Mouse (Mus musculus) gastrocnemius, postnatal 25 days (tissue): ENCODE results near the gene Cdkl4. TPM values are rescaled to one million over a fixed set of nuclear protein-coding genes. Genes with fewer than 3 reads are reported as not detected.
"Not testable (repeated sequence)": the region's sequence is repeated elsewhere in the genome, so short reads cannot be mapped to it uniquely, and the experiment has no call there.

ENCODE experiments used
- DNase-seq: peaks from one replicate; pipeline ENCODE4 v3.0.0; 2022
- long read RNA-seq, 2 experiments: library from polyadenylated mRNA; stranded (forward); transcript quantifications; one replicate each; pipeline ENCODE4 v2.0.0; 2021
- total RNA-seq, 2 experiments: library from RNA; stranded (reverse); gene quantifications; 1 replicate in 1 of 2; 2 replicates in 1 of 2; pipeline ENCODE4 v1.2.3; 2021

Gene Cdkl4
- not detected for total RNA-seq
- long read RNA-seq, experiment 1, result 0 reads
- long read RNA-seq, experiment 2, partial matches to known transcripts, result 0 of 1 reads
- long read RNA-seq, experiment 2, other reads (novel, unspliced or antisense), result 1 of 1 reads

- DNase-seq, result no peak
Observed at GRCm38 (mm10) chr17:80577639-80578038, at the start of gene Cdkl4. Gene Cdkl4, minus strand, starts transcription at chr17:80577813.

GRCm38 (mm10) chr17:80624979-80625378, 47.4 kb upstream of the Cdkl4 start:
- DNase-seq, result no peak

- no peak for DNase-seq
Observed at GRCm38 (mm10) chr17:80621691-80622090, 44.1 kb upstream of the Cdkl4 start.

- peak; percentile 42 for DNase-seq
Observed at GRCm38 (mm10) chr17:80620786-80621423, 43.3 kb upstream of the Cdkl4 start.

GRCm38 (mm10) chr17:80619556-80619955, 41.9 kb upstream of the Cdkl4 start:
- no peak for DNase-seq

- DNase-seq, result no peak
Observed at GRCm38 (mm10) chr17:80618890-80619289, 41.3 kb upstream of the Cdkl4 start.

GRCm38 (mm10) chr17:80603806-80604205, 26.2 kb upstream of the Cdkl4 start:
- DNase-seq, result no peak

GRCm38 (mm10) chr17:80603079-80603625, 25.5 kb upstream of the Cdkl4 start:
- DNase-seq, result peak; percentile 24

- DNase-seq, result no peak
Observed at GRCm38 (mm10) chr17:80601371-80601770, 23.8 kb upstream of the Cdkl4 start.

- no peak for DNase-seq
Observed at GRCm38 (mm10) chr17:80583051-80583450, 5.4 kb upstream of the Cdkl4 start.

- no peak for DNase-seq
Observed at GRCm38 (mm10) chr17:80579901-80580300, 2.3 kb upstream of the Cdkl4 start.

- DNase-seq, result no peak
Observed at GRCm38 (mm10) chr17:80579089-80579488, 1.5 kb upstream of the Cdkl4 start.

- DNase-seq, result no peak
Observed at GRCm38 (mm10) chr17:80578041-80578440, 428 bp upstream of the Cdkl4 start.

GRCm38 (mm10) chr17:80577214-80577613, 399 bp downstream of the Cdkl4 start:
- no peak for DNase-seq

GRCm38 (mm10) chr17:80575008-80575407, 2.6 kb downstream of the Cdkl4 start:
- DNase-seq, result no peak

- no peak for DNase-seq
Observed at GRCm38 (mm10) chr17:80574471-80574965, 3.1 kb downstream of the Cdkl4 start.

GRCm38 (mm10) chr17:80572187-80572935, 5.3 kb downstream of the Cdkl4 start:
- no peak for DNase-seq

- DNase-seq, result no peak
Observed at GRCm38 (mm10) chr17:80571460-80571859, 6.2 kb downstream of the Cdkl4 start.

- not testable (repeated sequence) for DNase-seq
Observed at GRCm38 (mm10) chr17:80569718-80570117, 7.9 kb downstream of the Cdkl4 start.

GRCm38 (mm10) chr17:80568842-80569601, 8.6 kb downstream of the Cdkl4 start:
- DNase-seq, result no peak

GRCm38 (mm10) chr17:80568441-80568840, 9.2 kb downstream of the Cdkl4 start:
- no peak for DNase-seq

- no peak for DNase-seq
Observed at GRCm38 (mm10) chr17:80564611-80564924, 13.0 kb downstream of the Cdkl4 start.
